Mouse (Mus musculus) cerebellum, postnatal 10 days (tissue): ENCODE measurements around the gene Mettl26.

Source experiments
- DNase-seq, 2 experiments: peaks; one replicate each; pipeline ENCODE4 v3.0.0; 2021; ENCODE audit warnings: mixed read lengths in 2 of 2

The Mettl26 gene

GRCm38 (mm10) chr17:25837533-25837932 lies 37.3 kb upstream of the Mettl26 start:
- peak; percentile 44 to 53 for DNase-seq

GRCm38 (mm10) chr17:25838904-25839303 lies 36.0 kb upstream of the Mettl26 start:
- DNase-seq, result no peak

- peak in 1 of 2 experiments; percentile 33 for DNase-seq
Observed at GRCm38 (mm10) chr17:25839455-25840235, 35.2 kb upstream of the Mettl26 start.

- DNase-seq, result no peak
Observed at GRCm38 (mm10) chr17:25840519-25840918, 34.4 kb upstream of the Mettl26 start.

- DNase-seq, result no peak
Observed at GRCm38 (mm10) chr17:25841117-25841880, 33.6 kb upstream of the Mettl26 start, which contains the start of gene Gm20683. Gene Gm20683 (minus strand): TSS chr17:25841763.

- DNase-seq, result peak in 1 of 2 experiments; percentile 24
Observed at GRCm38 (mm10) chr17:25842509-25842908, 32.4 kb upstream of the Mettl26 start.

- peak in 1 of 2 experiments; percentile 28 for DNase-seq
Observed at GRCm38 (mm10) chr17:25843122-25843521, 31.8 kb upstream of the Mettl26 start.

- DNase-seq, result peak; percentile 51 to 72
Observed at GRCm38 (mm10) chr17:25843636-25844395, 31.1 kb upstream of the Mettl26 start.

GRCm38 (mm10) chr17:25844396-25844901 lies 30.4 kb upstream of the Mettl26 start, which contains the start of gene Rhot2:
Gene Rhot2 (minus strand): TSS chr17:25844851.
- peak; percentile 96 to 97 for DNase-seq

- DNase-seq, result no peak
Observed at GRCm38 (mm10) chr17:25860229-25860628, 14.6 kb upstream of the Mettl26 start.

GRCm38 (mm10) chr17:25860832-25861703 lies 13.8 kb upstream of the Mettl26 start, which contains the start of gene Wdr90:
Gene Wdr90 (minus strand): TSS chr17:25861501.
- DNase-seq, result peak; percentile 92 to 94

GRCm38 (mm10) chr17:25861704-25862612 lies 12.9 kb upstream of the Mettl26 start:
- DNase-seq, result no peak

GRCm38 (mm10) chr17:25863681-25864080 lies 11.2 kb upstream of the Mettl26 start:
- no peak for DNase-seq

- no peak for DNase-seq
Observed at GRCm38 (mm10) chr17:25864311-25864710, 10.6 kb upstream of the Mettl26 start.

GRCm38 (mm10) chr17:25865288-25865687 lies 9.6 kb upstream of the Mettl26 start:
- no peak for DNase-seq

- no peak for DNase-seq
Observed at GRCm38 (mm10) chr17:25866172-25866571, 8.7 kb upstream of the Mettl26 start.

GRCm38 (mm10) chr17:25867509-25867835 lies 7.4 kb upstream of the Mettl26 start:
- DNase-seq, result no peak

- peak; percentile 62 to 67 for DNase-seq
Observed at GRCm38 (mm10) chr17:25867836-25868600, 6.9 kb upstream of the Mettl26 start.

GRCm38 (mm10) chr17:25868601-25869191 lies 6.2 kb upstream of the Mettl26 start, which contains the start of gene Mcrip2:
Gene Mcrip2 (minus strand): TSS chr17:25868764.
- peak; percentile 89 for DNase-seq
